Mouse (Mus musculus) cerebellum, adult 2 months (tissue): Measurements from ENCODE around the gene Atp2b2.

Experiments
- CTCF ChIP-seq: fragments of 200-500 bp; IDR thresholded peaks from 2 replicates; pipeline ENCODE4 v1.5.1; 2011; ENCODE audit warnings: low read depth, mild to moderate bottlenecking, control low read depth, low read length, moderate library complexity, borderline replicate concordance; ENCODE audit not compliant: insufficient read depth
- POLR2A ChIP-seq: fragments of 200-500 bp; IDR thresholded peaks from 2 replicates; pipeline ENCODE4 v1.6.1; 2011; ENCODE audit warnings: low read length, control low read depth, borderline replicate concordance; ENCODE audit not compliant: insufficient read depth

GRCm38 (mm10) chr6:113810667-113811066 is 231.7 kb downstream of the Atp2b2 start:
- TF ChIP-seq CTCF (no peak), POLR2A (no peak)
